Mouse (Mus musculus) bone marrow macrophage, adult 2 months (primary cell): ENCODE results near the gene Dnajb1.

Experiments
- CTCF ChIP-seq: IDR thresholded peaks from 2 replicates; pipeline ENCODE4 v1.5.1; 2012; ENCODE audit warnings: low read depth, mild to moderate bottlenecking, low read length, moderate library complexity
- POLR2A ChIP-seq: IDR thresholded peaks from 2 replicates; pipeline ENCODE4 v1.6.1; 2012; ENCODE audit warnings: mild to moderate bottlenecking, low read depth, low read length, borderline replicate concordance

DNA sequence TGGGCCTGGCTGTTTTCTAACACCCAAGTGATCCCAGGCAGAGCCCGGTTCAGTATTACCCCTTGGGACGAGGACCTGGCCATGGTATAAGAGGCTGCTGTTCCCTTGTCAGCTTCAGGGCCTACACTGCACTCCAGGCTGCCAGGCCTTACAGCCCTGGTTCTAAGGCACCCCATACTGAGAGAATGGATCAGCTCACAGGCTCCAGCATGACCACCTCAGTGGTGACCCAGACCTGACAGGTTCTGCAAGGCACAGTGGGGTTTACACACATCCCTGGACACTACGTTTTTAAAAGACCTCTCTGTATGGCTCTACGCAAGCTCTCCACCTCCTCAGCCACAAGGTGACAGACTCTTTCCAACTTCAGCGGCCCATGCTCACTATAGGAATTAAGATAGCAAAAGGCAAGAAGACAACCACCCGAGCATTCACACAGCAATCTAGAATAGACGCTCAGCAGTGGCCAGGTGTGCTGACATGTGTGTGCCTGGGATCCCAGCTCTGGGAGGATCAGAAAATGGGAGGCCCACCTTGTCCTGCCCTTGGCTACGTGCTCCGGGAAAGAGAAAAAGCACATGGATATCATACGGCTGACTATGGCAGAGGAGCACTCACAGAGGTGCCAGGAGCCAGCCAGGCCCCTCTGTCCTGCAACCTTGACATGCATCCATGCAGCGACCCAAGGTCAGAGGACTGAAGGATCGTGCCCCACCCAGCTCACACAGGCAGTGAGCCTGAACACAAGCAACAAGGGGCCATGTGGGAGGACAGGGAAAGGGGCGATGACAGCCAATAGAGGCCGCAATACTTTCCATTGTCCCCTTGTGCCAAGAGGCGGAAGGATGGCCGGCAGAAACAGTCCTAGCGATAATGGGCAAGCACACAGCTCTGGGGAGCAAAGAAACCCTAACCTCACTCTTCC is 29.6 kb upstream of the Dnajb1 start:
- TF ChIP-seq CTCF (no peak), POLR2A (no peak)
